In the genomic region with DNA sequence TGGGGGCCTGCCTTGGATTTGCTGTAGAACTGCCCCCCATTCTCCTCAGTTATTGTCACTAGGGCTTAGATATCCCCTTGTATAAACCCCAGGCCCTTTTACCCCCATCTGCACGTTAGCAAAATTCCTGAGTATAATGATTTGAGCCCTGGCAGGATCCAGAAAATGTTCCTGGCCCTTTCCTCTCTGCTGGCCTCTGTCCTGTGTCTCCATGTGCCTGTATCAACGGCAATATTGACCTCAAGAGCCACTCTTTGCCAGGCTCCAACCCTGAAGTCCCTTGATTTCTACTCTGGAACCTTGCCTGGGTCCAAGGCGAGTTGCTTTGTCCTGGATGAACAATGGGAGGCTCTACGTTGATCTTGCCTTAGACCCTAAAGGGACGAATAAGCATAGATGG, we compare ENCODE assay signal across 17 mouse cellular contexts.
DNase-seq lines count a peak whose midpoint lies in the region; ATAC-seq and TF ChIP-seq lines count a peak whose summit lies in the region.
"Had no signal": no experiment of that assay in that cellular context is flagged by ENCODE, and none has a peak within 500 bp of the region (broad histone marks: within the 10 kb centered on the region; RNA-seq: fewer than 3 reads in every experiment).

No protein-coding gene starts in this region.

- H3K79me2 ChIP-seq in liver, adult 2 months (ENCODE audit: control insufficient read depth, insufficient read depth, low read length), result no peaks in the 10 kb centered on the region

- no peaks in the 10 kb centered on the region for H3K9me3 ChIP-seq in embryonic facial prominence, embryonic 15.5 days (replicated peaks)
- H3K9me3 ChIP-seq: midbrain, embryonic 12.5 days had no signal

- H3K9ac ChIP-seq in liver, adult 2 months (ENCODE audit: low read depth, low read length), result no peak overlapping the region
- H3K9ac ChIP-seq in embryonic facial prominence, embryonic 15.5 days, result no peak overlapping the region
- H3K9ac ChIP-seq: forebrain, postnatal 0 days; liver, postnatal 0 days; midbrain, embryonic 12.5 days had no signal

- TF ChIP-seq POLR2A in liver, adult 2 months (IDR thresholded peaks at IDR 0.05; ENCODE audit: extremely low read depth, insufficient read depth, low read length), result no peak
- no peak for TF ChIP-seq POLR2A in small intestine, adult 2 months (IDR thresholded peaks at IDR 0.05; ENCODE audit: low read depth, low read length)

- H3K27me3 ChIP-seq in liver, adult 2 months (ENCODE audit: control insufficient read depth, insufficient read depth, low read length), result no peaks in the 10 kb centered on the region
- H3K27me3 ChIP-seq in embryonic facial prominence, embryonic 15.5 days, result no peaks in the 10 kb centered on the region
- no peaks in the 10 kb centered on the region for H3K27me3 ChIP-seq in small intestine, adult 2 months (ENCODE audit: control insufficient read depth, insufficient read depth, low read length)
- H3K27me3 ChIP-seq: midbrain, embryonic 12.5 days had no signal

- no peak for ATAC-seq in embryonic facial prominence, embryonic 15.5 days (ENCODE audit: insufficient number of reproducible peaks, low FRiP score, low TSS enrichment, low read depth)
- ATAC-seq: forebrain, postnatal 0 days; liver, postnatal 0 days had no signal

- H3K4me3 ChIP-seq in liver, adult 2 months (ENCODE audit: insufficient read depth, low read depth, low read length), result no peak overlapping the region
- no peak overlapping the region for H3K4me3 ChIP-seq in embryonic facial prominence, embryonic 15.5 days (replicated peaks)
- H3K4me3 ChIP-seq in small intestine, adult 2 months (ENCODE audit: low read depth, low read length), result no peak overlapping the region
- H3K4me3 ChIP-seq: midbrain, embryonic 12.5 days; myocyte had no signal

- intact Hi-C loops in gastrocnemius, postnatal 14 days (cut with DNase I; ENCODE audit: low total_unique reads), result no loop called here

- DNase-seq in gastrocnemius, postnatal 25 days, result peak; percentile 51
- DNase-seq in gastrocnemius, postnatal 14 days, result no peak
- DNase-seq in liver, adult 2 months (ENCODE audit: extremely low read depth, low read depth, low spot score), result peak; percentile 32
- DNase-seq in liver, result no peak
- no peak for DNase-seq in cerebellum, adult 11 months
- no peak for DNase-seq in ovary, postnatal 36 days (ENCODE audit: low spot score)
- DNase-seq: cerebellum, adult 9-11 months; embryo, embryonic 11 days; forebrain, postnatal 0 days; left cerebral cortex, postnatal 4 days; liver, postnatal 0 days; right cerebral cortex, postnatal 25 days; thymus, postnatal 4 days had no signal

- no peak overlapping the region for H3K27ac ChIP-seq in liver, adult 2 months (replicated peaks; ENCODE audit: insufficient read depth, low read depth, low read length)
- H3K27ac ChIP-seq in embryonic facial prominence, embryonic 15.5 days (replicated peaks), result peak overlapping the region; percentile 9; the same call in 1 of the 2 replicates
- peak overlapping the region; percentile 21; the same call in 1 of the 2 replicates for H3K27ac ChIP-seq in small intestine, adult 2 months (ENCODE audit: insufficient read depth, low read depth, low read length)
- H3K27ac ChIP-seq: midbrain, embryonic 12.5 days had no signal

- 71% methylated on average over 5 of the region's 5 CpGs for WGBS in liver, adult 2 months
- WGBS in embryonic facial prominence, embryonic 15.5 days, result 77% methylated on average over 5 of the region's 5 CpGs
- WGBS in small intestine, adult 2 months, result 75% methylated on average over 5 of the region's 5 CpGs

- no peaks in the 10 kb centered on the region for H3K36me3 ChIP-seq in liver, adult 2 months (ENCODE audit: control insufficient read depth, insufficient read depth, low read length)
- H3K36me3 ChIP-seq in embryonic facial prominence, embryonic 15.5 days, result no peaks in the 10 kb centered on the region
- no peaks in the 10 kb centered on the region for H3K36me3 ChIP-seq in small intestine, adult 2 months (ENCODE audit: control insufficient read depth, insufficient read depth, low read length)
- H3K36me3 ChIP-seq: midbrain, embryonic 12.5 days had no signal

- no peak overlapping the region for H3K4me2 ChIP-seq in embryonic facial prominence, embryonic 15.5 days (replicated peaks)
- H3K4me2 ChIP-seq: midbrain, embryonic 12.5 days had no signal

- H3K4me1 ChIP-seq in liver, adult 2 months (ENCODE audit: control insufficient read depth, insufficient read depth, low read length), result no peaks in the 10 kb centered on the region; the same call in 1 of the 2 replicates
- H3K4me1 ChIP-seq in embryonic facial prominence, embryonic 15.5 days, result peaks cover 17% of the 10 kb centered on the region
- no peaks in the 10 kb centered on the region for H3K4me1 ChIP-seq in small intestine, adult 2 months (ENCODE audit: control insufficient read depth, insufficient read depth, insufficient read length, low read length)
- H3K4me1 ChIP-seq: midbrain, embryonic 12.5 days had no signal

- TF ChIP-seq CTCF in liver, adult 2 months (IDR thresholded peaks at IDR 0.05; ENCODE audit: low read depth, low read length), result no peak
- no peak for TF ChIP-seq CTCF in small intestine, adult 2 months (IDR thresholded peaks at IDR 0.05; ENCODE audit: extremely low read depth, insufficient read length, insufficient replicate concordance, low read depth, low read length)

Comparison
In these comparisons a context has a peak if more than half of its experiments do, and no peak if none do; other contexts are left out.
1. DNase-seq: peak in gastrocnemius, postnatal 25 days (single experiment) and liver, adult 2 months (single experiment); none in gastrocnemius, postnatal 14 days (single experiment), liver (single experiment), cerebellum, adult 11 months (single experiment) and ovary, postnatal 36 days (single experiment).